Mouse (Mus musculus) heart, embryonic 11.5 days (tissue): ENCODE measurements around the gene Gch1. TPM values are rescaled to one million over a fixed set of nuclear protein-coding genes. Genes with fewer than 3 reads are reported as not detected.

Experiments
- ATAC-seq: fragments of 200-750 bp; cut with Nextera tagmentation; replicated peaks from 2 replicates; pipeline ENCODE4 v1.8.0; 2017; ENCODE audit warnings: moderate library complexity; ENCODE audit not compliant: insufficient number of reproducible peaks, low FRiP score, low TSS enrichment
- H3K27ac ChIP-seq: fragments of 300-500 bp; sonication (generic); 2 replicates; pipeline ENCODE4 v1.5.1; 2014; ENCODE audit warnings: mild to moderate bottlenecking, low read depth, low read length
- H3K27me3 ChIP-seq: fragments of 300-500 bp; sonication (generic); 2 replicates; pipeline ENCODE4 v1.6.1; 2014; ENCODE audit warnings: mild to moderate bottlenecking, low read length, mixed read lengths; ENCODE audit not compliant: control insufficient read depth, insufficient read depth
- H3K36me3 ChIP-seq: fragments of 300-500 bp; sonication (generic); 2 replicates; pipeline ENCODE4 v1.6.1; 2014; ENCODE audit warnings: mild to moderate bottlenecking, low read length, moderate library complexity, mixed read lengths; ENCODE audit not compliant: control insufficient read depth, insufficient read depth
- H3K4me1 ChIP-seq: fragments of 300-500 bp; sonication (generic); 2 replicates; pipeline ENCODE4 v1.6.1; 2014; ENCODE audit warnings: low read length; ENCODE audit not compliant: control insufficient read depth, insufficient read depth
- H3K4me2 ChIP-seq: fragments of 300-500 bp; sonication (generic); 2 replicates; pipeline ENCODE4 v1.6.1; 2014; ENCODE audit warnings: mild to moderate bottlenecking, moderate library complexity
- H3K4me3 ChIP-seq: fragments of 300-500 bp; sonication (generic); 2 replicates; pipeline ENCODE4 v1.5.1; 2014; ENCODE audit warnings: low read depth, low read length
- H3K9ac ChIP-seq: fragments of 300-500 bp; sonication (generic); 2 replicates; pipeline ENCODE4 v1.6.1; 2014; ENCODE audit warnings: mild to moderate bottlenecking, low read depth, low read length, moderate library complexity
- H3K9me3 ChIP-seq: fragments of 300-500 bp; sonication (generic); replicated peaks from 2 replicates; pipeline ENCODE4 v1.6.1; 2016; ENCODE audit warnings: low read length; ENCODE audit not compliant: control insufficient read depth
- WGBS: fragments of 180-500 bp; shearing (Covaris S2); extraction: QIAGEN DNeasy Blood & Tissue Kit; methylation state at CpG from one replicate; pipeline ENCODE4 v1.1.7; 2014; ENCODE audit not compliant: insufficient replicate concordance; 5-methylcytosine and 5-hydroxymethylcytosine counted together
- polyA plus RNA-seq: library from polyadenylated mRNA; unstranded; fragments of >200 nt; fragmentation: Nextera tagmentation; extraction: Ambion mirVana; gene quantifications from 2 replicates; pipeline ENCODE4 v1.2.1, GENCODE M21; 2014

Gch1 gene
- polyA plus RNA-seq, 1 experiment from 2014 or later = 7.5 TPM

- Histone ChIP-seq H3K4me1 (peaks cover 5% of the 10 kb centered on the region; the same call in 1 of the 2 replicates), H3K4me2 (no peak overlapping the region), H3K9ac (no peak overlapping the region), H3K36me3 (peaks cover 3% of the 10 kb centered on the region; the same call in 1 of the 2 replicates), H3K4me3 (no peak overlapping the region), H3K27ac (no peak overlapping the region), H3K27me3 (no peaks in the 10 kb centered on the region; the same call in 1 of the 2 replicates), H3K9me3 (no peaks in the 10 kb centered on the region)
- 45% methylated on average over 5 of the region's 5 CpGs for WGBS
- ATAC-seq = no peak
Observed at GRCm38 (mm10) chr14:47161921-47162427, 27.2 kb downstream of the Gch1 start.

GRCm38 (mm10) chr14:47160051-47160640 lies 29.1 kb downstream of the Gch1 start:
- 66% methylated on average over 2 of the region's 2 CpGs for WGBS

DNA sequence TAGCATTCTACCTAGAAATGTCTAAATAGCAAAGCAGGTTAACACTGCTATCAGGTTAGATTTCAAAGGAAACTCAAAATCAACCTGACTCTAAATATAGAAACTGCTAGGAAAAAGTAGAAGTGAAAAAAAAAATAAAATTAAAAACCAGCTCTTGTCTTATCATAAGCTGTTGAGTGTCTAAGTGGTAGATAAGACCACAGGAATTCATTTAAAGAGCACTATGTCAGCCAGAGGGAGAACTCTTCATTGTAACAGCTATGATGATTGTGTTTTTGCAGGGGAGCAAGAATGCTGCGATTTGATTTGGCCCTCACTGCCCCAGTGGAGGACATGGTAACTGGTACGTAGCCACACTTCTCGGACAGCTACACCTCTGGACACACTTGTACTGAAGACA lies 34.9 kb downstream of the Gch1 start:
- peaks cover 3% of the 10 kb centered on the region; the same call in 1 of the 2 replicates for H3K36me3 ChIP-seq
- peak overlapping the region; percentile 27; the same call in 1 of the 2 replicates for H3K4me2 ChIP-seq
- no peaks in the 10 kb centered on the region for H3K27me3 ChIP-seq
- no peaks in the 10 kb centered on the region for H3K9me3 ChIP-seq
- WGBS = 37% methylated on average over 3 of the region's 3 CpGs
- H3K9ac ChIP-seq = no peak overlapping the region
- peak overlapping the region; percentile 54; the same call in 1 of the 2 replicates for H3K27ac ChIP-seq
- no peak overlapping the region for H3K4me3 ChIP-seq
- ATAC-seq = peak; percentile 18; the same call in 1 of the 2 replicates
- H3K4me1 ChIP-seq = 0 out of 2 replicates have a peak, but pooled peaks cover 3% of the 10 kb centered on the region

More at GRCm38 (mm10) chr14:47160051-47160640, 29.1 kb downstream of the Gch1 start:
- Histone ChIP-seq H3K9me3 (no peaks in the 10 kb centered on the region), H3K4me2 (no peak overlapping the region), H3K36me3 (peaks cover 3% of the 10 kb centered on the region; the same call in 1 of the 2 replicates), H3K27ac (no peak overlapping the region), H3K27me3 (no peaks in the 10 kb centered on the region; the same call in 1 of the 2 replicates), H3K4me1 (peaks cover 5% of the 10 kb centered on the region; the same call in 1 of the 2 replicates), H3K9ac (no peak overlapping the region), H3K4me3 (no peak overlapping the region)
- no peak for ATAC-seq

GRCm38 (mm10) chr14:47151306-47151705 lies 37.9 kb downstream of the Gch1 start:
- H3K27ac ChIP-seq = no peak overlapping the region
- H3K36me3 ChIP-seq = no peaks in the 10 kb centered on the region
- H3K27me3 ChIP-seq = no peaks in the 10 kb centered on the region
- H3K9ac ChIP-seq = no peak overlapping the region
- 86% methylated on average over 6 of the region's 6 CpGs for WGBS
- no peak for ATAC-seq
- H3K9me3 ChIP-seq = no peaks in the 10 kb centered on the region
- no peak overlapping the region for H3K4me2 ChIP-seq
- no peak overlapping the region for H3K4me3 ChIP-seq
- H3K4me1 ChIP-seq = 0 out of 2 replicates have a peak, but pooled peaks cover 3% of the 10 kb centered on the region

DNA sequence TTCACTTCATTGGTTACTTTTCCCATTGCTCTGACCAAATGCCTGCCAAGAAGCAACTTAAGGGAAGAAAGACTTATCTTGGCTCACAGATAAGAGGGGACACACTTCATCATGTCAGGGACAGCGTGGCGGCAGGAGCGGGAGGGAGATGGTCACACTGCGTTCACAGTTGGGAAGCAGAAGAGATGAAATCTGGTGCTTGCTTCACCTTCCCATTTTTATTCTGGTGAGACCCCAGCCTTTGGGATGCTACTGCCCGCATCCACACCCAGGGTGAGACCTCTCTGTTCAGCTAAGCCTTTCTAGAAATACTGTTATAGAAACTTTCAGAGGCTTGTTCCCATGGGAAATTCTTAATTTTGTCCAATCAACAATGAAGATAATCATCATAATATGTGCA lies 44.9 kb downstream of the Gch1 start:
- Histone ChIP-seq H3K36me3 (no peaks in the 10 kb centered on the region), H3K4me3 (no peak overlapping the region), H3K27me3 (no peaks in the 10 kb centered on the region), H3K9me3 (no peaks in the 10 kb centered on the region), H3K4me2 (no peak overlapping the region), H3K9ac (no peak overlapping the region), H3K27ac (no peak overlapping the region), H3K4me1 (no peaks in the 10 kb centered on the region)
- WGBS = 57% methylated on average over 5 of the region's 5 CpGs
- no peak for ATAC-seq

GRCm38 (mm10) chr14:47138853-47139252 lies 50.4 kb downstream of the Gch1 start:
- Histone ChIP-seq H3K27me3 (0 out of 2 replicates have a peak, but pooled peaks cover 2% of the 10 kb centered on the region), H3K4me2 (no peak overlapping the region), H3K4me1 (no peaks in the 10 kb centered on the region), H3K36me3 (no peaks in the 10 kb centered on the region), H3K27ac (no peak overlapping the region), H3K4me3 (no peak overlapping the region), H3K9me3 (no peaks in the 10 kb centered on the region), H3K9ac (no peak overlapping the region)
- 58% methylated on average over 3 of the region's 3 CpGs for WGBS
- ATAC-seq = no peak

DNA sequence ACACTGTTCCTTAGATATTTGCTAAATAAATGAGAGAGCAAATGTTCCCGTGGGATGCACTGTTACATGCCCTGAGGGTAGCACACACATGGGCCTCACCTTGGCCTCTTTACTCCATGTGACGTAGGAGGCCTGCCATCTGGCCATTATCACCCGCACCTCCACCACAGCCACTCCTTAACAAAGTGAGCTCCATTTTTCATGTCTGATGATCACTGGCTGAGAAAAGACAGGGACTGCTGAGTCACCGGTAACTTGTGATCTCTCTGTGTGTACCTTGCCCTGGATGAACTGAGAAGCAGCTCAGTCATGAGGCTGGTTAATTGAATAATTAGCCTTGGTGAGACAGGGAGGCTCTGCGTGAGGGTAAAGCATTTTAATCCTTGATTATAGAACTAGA lies 52.6 kb downstream of the Gch1 start:
- 0 out of 2 replicates have a peak, but pooled peaks cover 2% of the 10 kb centered on the region for H3K27me3 ChIP-seq
- no peak overlapping the region for H3K27ac ChIP-seq
- no peaks in the 10 kb centered on the region for H3K36me3 ChIP-seq
- H3K9ac ChIP-seq = no peak overlapping the region
- 56% methylated on average over 5 of the region's 5 CpGs for WGBS
- ATAC-seq = no peak
- H3K4me1 ChIP-seq = no peaks in the 10 kb centered on the region
- H3K4me3 ChIP-seq = no peak overlapping the region
- H3K9me3 ChIP-seq = no peaks in the 10 kb centered on the region
- no peak overlapping the region for H3K4me2 ChIP-seq

DNA sequence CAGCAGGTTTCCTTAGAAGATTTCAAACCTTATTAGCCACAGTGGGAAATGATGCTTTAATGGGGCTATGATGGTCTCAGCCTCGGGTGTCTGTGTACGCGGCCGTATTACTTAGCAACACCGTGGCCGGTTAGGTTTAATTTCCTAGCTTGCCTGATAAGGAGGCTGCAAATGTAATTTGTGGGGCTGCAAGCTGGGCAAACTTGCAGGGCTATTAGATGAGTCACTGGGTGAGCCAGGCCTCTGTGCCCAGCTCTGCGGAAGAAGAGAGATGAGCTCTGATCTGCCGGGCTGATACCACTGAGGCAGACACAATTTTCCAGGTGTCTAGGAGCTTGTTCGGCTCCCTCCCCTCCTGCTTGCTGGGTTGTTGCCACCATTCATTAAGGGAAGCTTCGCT lies 55.3 kb downstream of the Gch1 start:
- Histone ChIP-seq H3K9ac (no peak overlapping the region), H3K4me3 (no peak overlapping the region), H3K4me2 (no peak overlapping the region), H3K4me1 (no peaks in the 10 kb centered on the region), H3K27me3 (0 out of 2 replicates have a peak, but pooled peaks cover 2% of the 10 kb centered on the region), H3K36me3 (no peaks in the 10 kb centered on the region), H3K27ac (no peak overlapping the region), H3K9me3 (no peaks in the 10 kb centered on the region)
- WGBS = 69% methylated on average over 10 of the region's 10 CpGs
- no peak for ATAC-seq

DNA sequence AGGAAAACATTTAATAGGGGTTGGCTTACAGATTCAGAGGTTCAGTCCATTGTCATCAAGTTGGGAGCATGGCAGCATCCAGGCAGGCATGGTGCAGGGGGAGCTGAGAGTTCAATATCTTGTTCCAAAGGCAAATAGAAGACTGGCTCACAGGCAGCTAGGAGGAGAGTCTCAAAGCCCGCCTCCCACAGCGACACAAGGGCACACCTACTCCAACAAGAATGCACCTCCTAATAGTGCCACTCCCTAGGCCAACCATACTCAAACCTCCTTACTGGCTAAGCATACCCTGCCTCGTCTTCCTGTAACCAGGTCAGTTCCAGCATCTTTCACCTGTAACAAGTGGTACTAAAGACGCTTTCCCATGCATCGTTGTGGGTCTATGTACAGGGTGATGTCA lies 61.2 kb downstream of the Gch1 start:
- Histone ChIP-seq H3K9me3 (no peaks in the 10 kb centered on the region), H3K27ac (no peak overlapping the region), H3K36me3 (no peaks in the 10 kb centered on the region), H3K9ac (no peak overlapping the region), H3K4me1 (no peaks in the 10 kb centered on the region), H3K4me2 (no peak overlapping the region), H3K27me3 (no peaks in the 10 kb centered on the region), H3K4me3 (no peak overlapping the region)
- ATAC-seq = no peak
- 83% methylated on average over 5 of the region's 5 CpGs for WGBS
